Mouse (Mus musculus) monocyte, adult 5-6 weeks (primary cell): ENCODE measurements around the gene Cutc. TPM values are rescaled to one million over a fixed set of nuclear protein-coding genes. Genes with fewer than 3 reads are reported as not detected.

Source experiments
- ATAC-seq: fragments of 153-309, 156-312 bp; replicated peaks from 2 replicates; pipeline ENCODE4 v1.8.0; 2017; ENCODE audit warnings: mild to moderate bottlenecking; ENCODE audit not compliant: low TSS enrichment, insufficient number of reproducible peaks, severe bottlenecking, poor library complexity, low FRiP score
- total RNA-seq: library from RNA; stranded (forward); fragments of 200-1000, 200-491, 200-594 nt; gene quantifications from 3 replicates; pipeline ENCODE4 v1.2.3, GENCODE M21; 2017

Gene Cutc
- total RNA-seq, 1 experiment from 2014 or later, result 33.6 TPM

DNA sequence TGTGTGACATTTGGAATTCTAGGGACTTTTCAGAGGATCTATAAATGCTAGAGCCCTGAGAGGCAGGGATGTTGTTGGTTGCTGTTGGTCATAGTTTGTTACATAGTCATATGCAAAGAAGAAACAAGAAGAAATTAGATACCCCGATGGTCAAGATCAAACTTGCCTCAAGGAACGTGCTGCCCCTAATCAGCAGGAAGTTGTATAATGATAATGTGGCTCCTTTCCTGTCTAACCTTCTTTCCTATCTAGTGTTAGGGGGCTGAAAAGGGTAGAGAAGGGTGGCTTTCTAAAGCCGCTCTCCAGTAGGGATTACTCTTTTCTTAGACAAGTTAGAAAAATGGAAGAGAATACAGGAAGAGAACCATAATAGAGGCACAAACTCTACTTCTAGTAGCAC, 7.1 kb upstream of the Cutc start:
- ATAC-seq, result no peak

DNA sequence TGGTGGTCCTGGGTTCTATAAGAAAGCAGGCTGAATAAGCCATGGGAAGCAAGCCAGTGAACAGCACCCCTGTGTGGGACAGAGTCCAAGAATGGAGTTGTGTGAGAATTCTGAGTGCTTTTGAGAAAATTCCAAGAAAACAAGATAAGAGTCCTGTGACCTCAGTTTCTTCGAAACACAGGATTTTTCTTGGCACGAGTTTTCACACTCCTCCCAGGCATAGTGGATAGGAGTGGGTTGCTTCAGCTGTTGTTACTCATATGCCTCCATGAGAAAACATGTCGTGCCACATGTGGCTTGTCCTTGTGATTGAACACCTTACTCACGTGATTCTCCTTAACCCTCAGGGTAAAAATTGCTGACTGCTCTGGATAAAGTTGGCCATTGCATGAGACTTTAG, 4.9 kb upstream of the Cutc start:
- ATAC-seq, result no peak

DNA sequence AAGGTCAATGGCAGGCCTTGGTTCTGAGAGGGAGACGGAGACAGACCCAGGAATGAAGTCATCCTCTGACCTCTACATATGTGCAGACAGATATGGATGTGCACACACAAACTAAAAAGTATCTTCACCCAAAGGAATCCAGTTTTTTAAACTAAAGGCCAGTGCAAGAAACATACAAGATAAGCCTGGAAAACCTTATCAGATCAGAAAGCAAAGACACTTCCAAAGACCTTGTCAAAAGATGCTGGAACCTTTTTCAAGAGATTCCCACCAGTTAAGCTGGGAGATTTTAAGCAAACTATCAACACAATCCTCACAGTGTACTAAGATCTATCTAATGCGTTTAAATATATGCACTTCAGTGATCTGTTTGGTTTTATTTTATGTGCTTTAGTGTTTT, 2.8 kb upstream of the Cutc start:
- ATAC-seq, result no peak

DNA sequence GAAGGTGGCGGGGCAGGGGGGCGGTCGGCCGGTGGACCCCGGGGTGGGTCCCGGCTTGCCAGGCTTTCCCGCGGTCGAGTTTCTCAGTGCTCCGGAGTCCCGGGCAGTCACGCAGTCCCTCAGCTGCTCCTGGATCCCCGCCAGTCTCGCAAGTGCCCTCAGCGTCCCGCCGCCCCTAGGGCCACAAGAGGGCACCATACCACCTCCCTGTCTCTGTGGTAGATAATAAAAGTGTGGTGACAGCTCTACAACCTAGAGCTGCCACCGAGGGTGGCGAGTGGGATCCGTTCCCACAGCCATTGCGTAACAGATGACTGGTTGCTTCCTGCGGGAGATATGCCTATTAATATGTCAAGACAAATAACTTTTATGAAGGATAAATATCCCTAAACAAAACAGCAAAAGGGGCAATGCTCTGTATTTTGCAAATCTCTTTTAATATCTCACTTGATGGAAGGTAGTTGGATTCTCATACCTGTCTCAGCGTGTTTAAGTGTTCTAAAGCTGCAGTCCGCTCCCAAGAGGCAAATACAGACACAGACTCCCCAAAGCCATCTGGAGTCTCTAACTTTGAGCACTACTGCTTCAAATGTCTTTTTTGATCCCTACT, 535 bp downstream of the Cutc start:
- peak; percentile 93 for ATAC-seq

DNA sequence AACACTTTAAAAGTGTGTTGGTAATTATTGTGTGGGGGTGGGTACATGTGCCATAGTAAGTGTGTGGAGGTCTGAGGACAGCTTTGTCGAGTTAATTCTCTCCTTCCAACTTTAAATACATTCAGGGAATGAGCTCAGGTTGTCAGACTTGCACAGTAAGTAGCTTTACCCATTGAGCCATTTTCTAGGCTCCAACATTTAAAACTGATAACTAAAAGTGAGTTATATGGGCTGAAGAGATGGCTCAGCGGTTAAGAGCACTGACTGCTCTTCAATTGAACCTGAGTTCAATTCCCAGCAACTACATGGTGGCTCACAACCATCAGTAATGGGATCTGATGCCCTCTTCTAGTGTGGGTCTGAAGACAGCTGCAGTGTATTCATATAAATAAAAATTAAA, 1.4 kb downstream of the Cutc start:
- ATAC-seq, result no peak

DNA sequence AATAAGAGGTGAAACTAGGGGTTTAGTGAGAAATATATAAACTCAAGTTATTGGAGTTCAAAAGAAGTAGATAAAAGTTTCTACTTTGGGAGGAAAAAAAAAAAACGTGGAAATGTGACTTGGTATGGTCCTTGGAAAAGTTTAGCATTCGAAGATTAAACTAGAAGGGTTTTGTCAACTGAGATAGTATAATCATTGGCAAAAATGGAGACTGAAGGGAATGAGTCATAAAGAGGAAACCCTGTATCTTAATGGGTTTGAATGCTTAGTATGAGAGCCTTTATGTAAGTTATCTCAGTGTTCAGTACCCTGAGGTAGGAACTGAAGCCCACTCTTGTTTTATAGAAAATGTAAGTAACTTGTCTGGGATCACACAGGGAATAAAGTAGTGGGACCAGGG, 2.1 kb downstream of the Cutc start:
- no peak for ATAC-seq

DNA sequence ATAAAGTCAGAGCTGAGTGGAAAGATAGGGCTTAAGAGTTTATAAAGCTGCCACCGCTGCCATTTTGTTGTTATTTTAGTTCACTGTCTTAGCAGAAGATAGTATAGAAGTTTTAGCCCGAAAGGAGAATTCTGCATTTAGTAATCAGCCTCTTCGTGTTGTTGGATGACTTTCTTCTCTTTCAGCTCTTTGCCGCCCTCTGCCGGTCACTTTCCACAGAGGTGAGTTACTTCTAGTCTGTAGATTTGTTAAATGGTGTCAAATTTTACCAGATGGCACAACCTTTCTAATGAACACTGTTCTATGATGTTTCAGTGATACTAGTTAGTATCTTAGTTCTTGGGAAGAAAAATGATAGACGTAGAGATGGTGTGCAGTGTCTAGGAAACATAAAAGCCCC, 7.7 kb downstream of the Cutc start:
- ATAC-seq, result peak; percentile 63; the same call in 1 of the 2 replicates

DNA sequence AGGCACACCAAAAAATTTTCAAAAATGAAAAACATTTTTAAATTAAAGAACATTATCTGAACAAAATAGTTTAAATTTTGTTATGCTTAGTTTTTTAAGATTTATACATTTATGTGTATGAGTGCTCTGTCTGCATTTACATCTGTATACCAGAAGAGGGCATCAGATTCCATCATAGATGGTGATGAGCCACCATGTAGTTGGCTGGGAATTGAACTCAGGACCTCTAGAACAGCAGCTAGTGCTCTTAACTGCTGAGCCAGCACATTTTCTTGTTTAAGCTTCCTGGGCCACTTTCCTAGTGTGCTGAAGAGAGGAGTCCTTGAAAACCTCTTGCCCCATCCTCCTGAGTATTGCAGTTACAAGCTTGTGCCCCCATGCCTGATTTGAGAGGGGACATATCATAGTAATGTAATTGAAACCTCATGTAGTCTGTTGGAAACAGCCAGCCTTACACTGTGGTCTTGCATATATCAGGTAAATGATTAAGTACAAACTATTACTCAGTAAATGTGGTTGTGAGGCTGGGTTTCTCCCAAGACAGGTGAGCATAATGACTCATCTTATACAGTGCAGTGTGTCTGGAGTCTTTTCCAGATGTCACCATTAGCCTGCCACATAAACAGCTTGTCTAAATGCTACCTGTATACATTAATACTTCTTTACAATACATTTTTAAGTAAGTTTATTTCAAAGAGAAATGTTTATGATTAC, 8.9 kb downstream of the Cutc start:
- ATAC-seq, result no peak

DNA sequence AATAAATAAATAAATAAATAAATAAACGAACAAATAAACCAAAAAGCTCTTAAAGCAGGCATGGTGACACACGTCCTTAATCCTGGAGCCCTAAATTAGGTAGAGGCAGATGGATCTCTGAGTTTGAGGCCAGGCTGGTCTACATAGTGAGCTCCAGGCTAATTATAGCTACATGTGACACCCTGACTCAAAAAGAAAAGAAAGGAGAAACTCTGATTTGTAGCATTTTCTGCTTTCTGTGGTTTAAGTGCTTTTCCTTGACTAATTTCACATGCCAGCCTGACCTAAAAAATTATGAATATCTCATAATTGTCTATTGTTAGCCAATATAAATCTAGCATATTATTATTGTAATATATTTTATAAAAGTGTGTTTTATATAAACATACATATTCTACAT, 9.6 kb downstream of the Cutc start:
- no peak for ATAC-seq

DNA sequence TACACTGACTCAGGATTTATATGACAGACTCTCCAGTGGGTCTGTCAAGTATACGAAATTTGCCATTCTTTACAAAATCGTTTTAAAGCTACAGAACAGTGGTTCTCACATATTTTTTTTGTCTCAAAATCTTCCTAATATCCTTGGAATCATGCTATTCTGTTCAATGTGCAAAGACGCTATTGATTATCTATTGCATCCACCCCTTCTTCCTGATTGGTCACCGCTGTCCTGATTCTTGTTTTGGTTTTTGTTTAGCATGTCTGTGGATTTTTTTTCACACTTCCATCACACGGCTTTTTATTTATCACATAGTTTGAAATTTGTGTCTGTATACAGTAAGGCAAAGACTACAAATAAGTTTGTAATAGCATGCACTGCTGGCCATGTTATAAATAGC, 13.7 kb downstream of the Cutc start:
- no peak for ATAC-seq

DNA sequence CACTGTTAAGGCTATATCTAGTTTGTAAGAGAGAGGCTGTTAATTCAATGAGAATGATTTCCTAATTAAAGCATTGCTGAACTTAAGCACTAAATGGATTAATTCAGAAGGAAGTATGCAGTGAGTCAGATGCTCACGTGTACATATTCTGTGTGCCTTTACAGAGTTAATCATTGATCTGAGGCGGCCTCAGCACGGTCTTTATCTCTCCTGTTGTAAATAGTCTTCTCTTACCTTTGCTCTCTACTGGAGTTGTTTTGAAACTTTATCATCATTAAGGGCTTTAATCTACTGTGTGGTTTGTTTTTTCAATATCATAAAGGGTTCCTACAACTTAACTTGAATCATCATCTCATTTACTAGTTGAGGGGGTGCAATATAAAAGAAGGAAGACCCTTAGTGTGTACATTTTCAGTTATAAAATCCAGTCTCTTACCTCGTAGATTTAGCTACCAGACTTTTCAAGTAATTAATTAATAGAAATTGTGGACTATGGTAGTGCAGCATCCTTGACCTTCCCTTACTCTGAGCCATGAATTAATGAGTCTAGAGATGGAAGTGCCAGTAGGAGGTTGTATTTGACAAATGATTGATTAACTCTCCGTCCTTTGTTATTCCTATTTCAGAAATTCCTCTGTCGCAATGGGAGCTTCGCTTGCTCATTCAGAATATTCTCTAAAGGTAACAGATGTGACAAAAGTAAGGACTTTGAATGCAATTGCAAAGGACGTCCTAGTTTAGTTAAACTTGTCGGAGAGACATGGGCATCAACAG, 14.9 kb downstream of the Cutc start:
- no peak for ATAC-seq

DNA sequence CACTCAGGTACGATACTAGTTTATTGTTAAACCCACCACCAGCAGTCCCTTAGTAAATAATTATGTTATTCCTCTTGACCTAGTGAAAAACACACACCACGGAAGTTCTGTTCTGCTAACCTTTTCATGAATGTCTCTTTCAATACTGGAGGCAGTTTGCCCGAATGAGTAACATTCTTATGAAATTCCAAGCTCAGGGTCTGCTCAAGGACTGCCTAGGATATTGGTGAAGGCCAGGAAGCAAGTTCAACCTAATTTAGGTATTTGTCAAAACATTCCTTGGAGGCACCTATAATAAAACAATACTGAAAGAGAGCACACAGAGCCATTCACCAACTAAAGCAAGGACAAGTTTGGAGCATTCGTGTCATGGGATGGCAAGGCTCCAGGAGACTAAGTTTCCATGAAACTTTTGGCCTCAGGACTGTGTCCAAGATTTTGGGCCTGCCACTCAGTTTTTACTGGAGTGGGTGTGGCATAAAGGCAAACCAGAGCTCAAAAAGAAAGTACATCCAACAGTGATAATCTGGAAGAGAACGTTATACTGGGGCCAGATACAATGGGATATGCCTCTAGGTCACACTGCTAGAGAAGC, 16.7 kb downstream of the Cutc start:
- no peak for ATAC-seq

DNA sequence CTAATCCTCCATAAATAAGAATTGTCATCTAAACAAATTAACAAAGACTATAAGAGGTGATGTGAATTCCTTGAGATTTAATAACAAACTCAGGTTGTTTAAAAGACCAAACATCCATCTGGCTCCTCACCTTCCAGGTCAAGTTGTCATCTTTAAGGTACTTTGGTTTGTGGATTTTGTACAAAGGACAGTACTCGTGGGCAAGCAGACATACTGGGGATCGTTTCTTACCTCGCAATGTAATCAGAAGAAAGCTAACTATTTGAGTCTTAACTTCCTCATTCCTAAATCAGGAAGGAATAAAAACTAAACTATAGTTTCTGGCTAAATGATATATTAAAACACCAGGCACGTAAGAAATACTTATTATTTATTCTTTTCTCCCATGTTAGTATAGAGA, 17.8 kb downstream of the Cutc start:
- no peak for ATAC-seq

DNA sequence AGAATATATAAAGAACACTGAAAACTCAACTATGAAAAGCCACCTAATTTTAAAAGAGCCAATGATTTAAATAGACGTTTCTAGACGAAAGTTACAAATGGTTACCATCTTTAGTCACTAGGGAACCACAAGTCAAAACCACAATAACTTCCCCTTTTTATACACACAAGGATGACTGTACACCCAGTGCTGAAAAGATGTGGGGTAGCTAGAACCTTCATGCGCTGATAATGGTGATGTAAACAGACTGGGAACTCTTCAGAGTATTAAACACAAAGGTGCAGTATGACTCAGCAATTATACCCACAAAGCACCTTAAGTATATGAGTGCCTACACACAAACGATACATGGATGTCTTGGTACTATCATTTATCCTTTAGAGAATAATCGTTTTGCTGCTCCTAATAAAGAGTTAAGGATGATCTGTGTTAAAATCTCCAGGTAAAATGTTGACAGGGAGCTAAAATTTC, 18.7 kb downstream of the Cutc start:
- ATAC-seq, result peak; percentile 96

DNA sequence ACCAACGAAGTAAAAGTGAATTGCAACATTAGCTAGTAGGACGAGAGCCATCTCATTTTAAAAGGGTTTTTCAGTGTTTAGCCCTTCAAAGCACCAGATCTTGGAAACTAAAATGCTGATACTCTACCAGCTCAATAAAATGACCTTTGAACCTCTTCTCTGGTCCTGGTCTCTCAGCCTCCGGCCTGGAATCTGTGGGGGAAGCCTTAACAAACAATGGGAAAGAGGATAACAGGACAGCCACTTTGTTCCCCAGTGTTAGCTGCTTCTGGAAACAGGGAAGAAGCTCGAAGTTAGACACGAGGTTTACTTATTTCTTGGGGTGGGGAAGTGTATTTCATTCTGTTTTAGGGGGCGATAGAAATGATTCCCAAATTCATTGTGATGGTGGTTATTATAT, 19.5 kb downstream of the Cutc start:
- no peak for ATAC-seq

DNA sequence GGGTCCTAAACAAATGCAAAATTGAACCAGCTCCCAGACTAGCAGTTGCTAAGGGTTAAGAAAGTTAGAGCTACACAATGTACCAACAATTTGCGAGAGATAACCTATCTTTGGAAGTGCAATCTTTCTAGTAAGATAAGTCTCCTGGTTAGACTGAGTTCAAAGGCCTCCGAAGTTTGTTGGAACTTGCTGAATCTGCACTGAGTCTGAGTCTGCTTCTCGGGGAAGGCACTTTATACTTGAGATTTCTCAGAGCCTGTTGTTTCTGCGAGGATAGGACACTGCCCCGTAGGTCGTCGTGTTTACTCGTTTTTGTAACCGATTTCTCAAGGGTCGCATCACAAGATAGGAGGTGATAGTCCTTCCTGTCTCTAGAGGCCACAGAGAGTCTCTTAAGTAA, 22.6 kb downstream of the Cutc start:
- no peak for ATAC-seq

DNA sequence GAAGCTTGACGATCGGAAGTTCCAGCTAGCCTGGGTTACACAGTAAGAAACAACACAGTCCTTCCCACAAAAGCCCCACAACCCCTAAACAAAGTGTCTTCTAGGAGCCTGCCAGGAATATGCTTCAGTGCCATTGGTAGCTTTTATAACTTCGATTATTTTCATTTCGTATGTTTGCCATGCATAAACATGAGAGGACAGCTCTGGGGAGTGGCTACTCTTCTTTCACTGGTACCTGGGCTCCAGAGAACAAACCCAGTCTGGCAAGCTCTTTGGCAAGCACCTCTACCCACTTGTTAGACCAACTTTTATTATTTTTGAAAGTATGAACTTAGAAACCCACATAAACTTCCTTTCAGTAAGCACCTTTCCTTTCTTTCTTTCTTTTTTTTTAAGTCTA, 23.8 kb downstream of the Cutc start:
- no peak for ATAC-seq

DNA sequence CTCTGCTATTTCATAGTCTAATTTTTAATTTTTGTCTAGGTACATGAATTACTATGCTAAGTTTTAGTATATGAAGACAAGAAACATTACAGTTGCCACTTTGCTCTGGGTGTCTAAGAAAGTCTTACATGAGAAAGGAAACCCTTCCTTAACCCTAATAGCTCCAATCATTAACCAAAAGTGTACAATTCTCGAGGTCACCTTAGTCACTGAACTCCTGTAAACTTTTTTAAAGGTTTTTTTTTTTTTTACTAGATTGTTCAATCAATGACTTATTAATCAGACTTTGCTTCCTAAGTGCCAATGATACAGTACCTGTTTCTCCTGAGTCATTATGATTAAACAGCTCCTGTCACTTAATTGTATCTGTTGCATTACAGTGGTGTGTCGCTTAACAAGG, 24.5 kb downstream of the Cutc start:
- ATAC-seq, result no peak

DNA sequence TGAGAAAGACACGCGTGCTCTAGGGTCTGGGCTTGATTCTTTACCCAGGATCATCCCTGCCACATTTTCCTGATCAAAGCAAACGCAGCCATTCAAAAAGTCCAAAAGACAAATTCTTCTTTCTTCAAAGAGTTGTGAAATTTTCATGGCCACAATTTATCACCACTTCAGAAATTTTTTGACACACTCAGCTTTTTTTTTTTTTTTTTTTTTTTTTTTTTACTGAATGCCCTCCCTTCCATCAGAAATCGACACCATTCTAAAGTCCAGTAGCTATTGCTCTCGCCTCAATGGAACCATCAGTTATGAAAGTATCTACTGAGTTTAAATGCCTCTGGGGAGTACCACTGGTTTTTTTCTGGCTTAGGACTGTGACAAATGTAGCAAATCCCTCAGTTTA, 27.6 kb downstream of the Cutc start:
- no peak for ATAC-seq

DNA sequence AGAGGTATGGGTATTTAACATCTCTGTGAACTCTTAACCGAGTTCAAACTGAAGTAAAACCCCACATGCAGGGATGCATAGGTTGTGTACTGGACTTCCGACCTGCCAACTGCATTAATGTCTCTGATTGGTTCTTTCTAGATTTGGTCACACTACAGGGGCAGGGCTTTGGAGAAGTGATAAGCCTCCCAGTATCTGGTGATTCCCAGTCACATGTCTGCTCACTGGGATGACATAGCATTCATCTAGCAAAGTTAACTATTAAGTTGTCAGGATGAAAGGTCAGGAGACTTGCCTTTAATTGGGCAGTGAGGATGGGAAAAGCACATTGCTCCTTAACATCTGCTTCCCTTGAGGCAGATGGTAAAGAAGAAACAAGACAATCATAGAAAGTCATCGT, 29.2 kb downstream of the Cutc start, which contains the start of gene Abcc2:
Gene Abcc2 (plus strand): TSS at position 213 of the 400 bp plus-strand sequence.
- ATAC-seq, result no peak
